Mouse (Mus musculus): ENCODE data around the gene Grb10.
A peak's percentile ranks its signal among the peaks of the same experiment; 100 is the strongest.

Grb10 gene

DNA sequence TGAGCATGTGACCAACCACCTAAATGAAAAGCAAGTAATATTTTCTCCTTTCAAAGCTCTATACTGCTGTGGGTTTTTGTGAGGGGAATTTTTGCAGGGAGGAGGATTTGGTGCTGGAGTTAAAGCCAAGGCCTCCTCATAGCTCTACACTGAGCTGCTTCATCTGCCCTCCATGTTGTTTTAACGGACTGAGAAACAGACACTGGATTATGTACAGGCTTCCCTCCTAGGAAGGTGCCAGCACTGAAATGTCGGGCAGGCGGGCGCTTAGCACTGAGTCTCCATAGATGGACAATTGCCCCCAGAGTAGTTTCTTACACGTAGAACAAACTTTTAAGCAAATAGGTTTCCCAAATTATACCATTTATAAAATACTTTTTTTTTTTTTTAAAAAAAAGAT lies 4.1 kb downstream of the Grb10 start:
- DNase-seq (ENCODE audit: low read depth, low spot score), result no peak

DNA sequence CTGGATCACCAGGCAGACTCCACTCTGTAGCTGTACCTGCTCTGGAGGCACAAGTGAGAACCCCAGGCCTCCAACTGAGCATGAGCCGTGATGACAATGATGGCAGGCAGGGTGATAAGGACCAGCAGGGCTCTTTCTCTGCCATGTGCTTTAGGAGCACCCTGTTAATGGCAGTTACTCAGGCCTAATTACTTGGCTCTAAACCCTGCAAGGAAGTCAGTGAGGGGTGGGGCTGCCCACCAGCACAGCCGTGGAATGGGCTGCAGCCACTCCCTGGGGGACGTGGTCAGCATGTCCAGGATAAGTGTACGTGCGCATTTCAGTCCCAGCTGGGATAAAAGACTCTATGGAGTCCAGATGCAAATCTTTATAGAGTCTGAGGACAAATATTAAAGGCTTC lies 5.7 kb downstream of the Grb10 start:
- DNase-seq (ENCODE audit: low read depth, low spot score), result no peak

DNA sequence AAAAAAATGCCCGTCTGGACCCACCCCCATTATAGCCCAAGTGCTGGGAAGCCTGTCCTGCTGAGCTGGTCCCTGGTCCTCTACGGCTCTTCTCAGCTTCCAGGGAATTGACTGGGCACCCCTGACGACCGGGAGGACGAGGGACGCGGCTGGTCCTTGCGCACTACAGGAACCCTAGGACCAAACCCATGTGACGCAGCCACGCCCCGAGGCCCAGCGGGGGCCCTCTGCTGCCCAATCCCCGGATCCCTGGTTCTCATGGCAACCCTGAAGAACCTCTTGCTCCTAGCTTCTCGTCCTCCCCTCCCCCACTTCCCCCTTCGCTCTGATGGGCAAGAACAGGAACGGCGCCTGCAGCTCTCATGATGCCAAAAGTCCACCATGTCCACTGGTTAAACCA lies 11.8 kb downstream of the Grb10 start:
- no peak for DNase-seq (ENCODE audit: low read depth, low spot score)

DNA sequence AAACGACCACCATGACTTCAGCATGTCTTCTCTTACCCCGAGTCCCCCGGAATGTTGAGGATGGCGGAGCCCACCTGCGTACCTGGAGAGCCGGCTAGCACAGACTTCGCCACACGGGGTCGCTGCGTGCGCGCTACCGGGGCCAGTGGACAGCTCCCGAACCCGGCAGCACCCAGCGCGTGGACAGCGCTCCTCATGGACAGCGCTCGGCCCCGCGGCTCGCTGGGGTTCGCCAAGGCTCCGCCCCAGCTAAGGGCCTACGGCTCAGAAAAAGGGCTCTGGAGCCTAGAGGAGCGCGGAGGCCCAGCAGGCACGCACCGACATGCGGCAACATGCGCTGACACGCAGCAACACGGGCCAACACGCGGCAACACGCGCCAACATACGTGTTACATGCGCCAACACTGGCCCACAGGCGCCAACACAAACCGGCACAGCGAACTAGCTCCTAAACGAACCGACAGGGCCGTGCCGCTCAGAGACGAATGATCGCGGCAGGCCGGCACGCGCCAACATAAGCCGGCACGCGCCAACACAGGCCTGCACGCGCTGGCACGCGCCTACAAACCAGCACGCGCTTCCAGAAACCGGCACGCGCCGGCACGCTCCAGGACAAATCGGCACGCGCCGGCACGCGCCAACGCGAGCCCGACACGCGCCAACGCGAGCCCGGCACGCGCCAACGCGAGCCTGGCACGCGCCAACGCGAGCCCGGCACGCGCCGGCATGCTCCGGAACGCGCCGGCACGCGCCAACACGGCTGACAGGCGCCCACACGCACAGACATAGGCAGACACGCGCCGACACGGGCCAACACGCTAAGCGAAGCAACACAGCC lies 12.5 kb downstream of the Grb10 start:
- DNase-seq (ENCODE audit: low read depth, low spot score), result no peak

DNA sequence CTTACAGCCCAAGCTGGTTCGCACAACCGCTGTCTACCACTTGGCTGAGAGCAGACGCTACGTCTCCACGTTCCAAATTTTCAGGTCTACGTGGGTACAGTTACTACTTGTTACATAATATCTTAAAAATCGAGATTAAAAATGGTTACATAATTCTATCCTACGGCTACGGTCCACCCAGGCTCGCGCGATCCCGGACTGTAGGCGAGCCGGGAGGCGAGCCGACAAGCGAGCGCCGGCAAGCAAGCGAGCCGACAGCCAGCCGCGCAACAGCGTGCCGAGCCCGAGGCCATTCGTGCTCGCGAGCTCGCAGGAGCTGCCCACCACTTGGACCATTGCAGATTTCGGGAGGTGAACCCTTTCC lies 13.1 kb downstream of the Grb10 start:
- no peak for DNase-seq (ENCODE audit: low read depth, low spot score)

DNA sequence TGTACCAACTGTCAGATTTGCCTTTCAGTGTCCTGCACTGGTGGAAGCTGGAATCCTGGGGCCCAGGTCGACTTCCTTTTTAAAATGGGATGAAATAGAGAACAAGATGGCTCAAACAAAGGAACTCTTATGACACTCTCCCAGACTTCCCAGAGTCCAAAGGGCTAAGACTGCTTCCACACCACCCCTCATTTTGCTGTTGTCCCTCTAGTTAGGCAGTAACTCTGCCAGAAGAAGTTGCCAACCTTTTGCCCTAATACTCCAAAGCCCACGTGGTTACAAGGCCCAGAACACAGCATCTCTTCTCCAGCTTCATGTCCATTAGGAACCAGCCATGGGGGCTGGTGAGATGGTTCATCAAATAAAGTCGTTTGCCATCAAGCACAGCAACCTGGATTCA lies 15.4 kb downstream of the Grb10 start:
- no peak for DNase-seq (ENCODE audit: low read depth, low spot score)

DNA sequence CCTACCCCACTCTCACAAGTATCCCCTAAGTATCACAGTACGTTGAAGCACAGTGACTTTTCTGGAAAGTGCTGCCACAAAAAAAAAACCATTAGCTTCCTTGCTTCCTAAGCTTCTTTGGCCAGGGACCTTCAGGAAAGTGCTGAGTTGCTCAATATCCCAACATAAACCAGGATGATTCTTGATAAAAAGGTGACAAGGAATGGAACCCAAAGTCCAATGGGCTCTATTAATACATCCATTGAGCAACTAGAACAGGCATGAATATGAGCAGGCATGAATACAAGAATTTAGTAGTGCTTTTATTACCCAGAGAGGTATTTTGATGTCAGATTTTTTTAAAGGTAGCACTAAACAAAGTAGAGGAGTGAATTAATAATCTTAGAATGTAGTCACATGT lies 18.8 kb downstream of the Grb10 start:
- no peak for DNase-seq (ENCODE audit: low read depth, low spot score)

DNA sequence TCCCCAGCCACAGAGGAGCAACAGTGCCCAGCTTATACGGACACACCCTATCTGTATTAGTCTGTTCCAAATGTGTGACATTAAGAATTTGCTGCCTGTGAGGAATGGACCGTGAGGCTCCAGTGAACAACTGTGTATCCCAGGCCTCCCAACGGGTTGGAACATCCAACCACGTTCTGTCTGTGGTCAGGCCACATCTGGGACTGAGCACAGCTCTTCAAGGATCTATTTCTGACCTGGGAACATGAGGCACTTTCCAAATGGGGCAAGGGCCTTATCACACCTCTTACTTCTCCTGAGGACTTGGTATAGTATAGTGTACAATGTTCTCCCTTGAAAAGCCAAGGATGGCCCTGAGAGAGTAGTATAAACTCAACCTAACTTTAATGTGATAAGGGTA lies 19.9 kb downstream of the Grb10 start:
- no peak for DNase-seq (ENCODE audit: low read depth, low spot score)

DNA sequence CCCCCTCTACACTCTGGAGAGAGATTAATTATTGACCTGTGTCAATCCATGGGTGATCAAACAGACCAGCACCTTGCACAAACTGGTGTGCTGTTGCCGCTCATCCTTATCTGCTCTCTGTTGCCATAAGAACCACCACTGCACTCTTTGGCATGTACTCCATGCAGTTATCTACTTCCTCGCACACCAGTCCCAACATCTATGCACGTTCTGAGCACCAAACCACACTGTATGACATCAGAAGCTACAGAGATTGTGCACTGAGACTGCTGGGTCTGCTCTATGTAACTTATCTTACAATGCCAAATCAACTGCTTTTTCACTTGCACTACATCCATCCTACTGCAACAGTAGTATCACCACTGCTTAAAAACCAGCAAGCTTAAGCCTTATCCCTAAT lies 28.4 kb downstream of the Grb10 start:
- DNase-seq (ENCODE audit: low read depth, low spot score), result no peak

DNA sequence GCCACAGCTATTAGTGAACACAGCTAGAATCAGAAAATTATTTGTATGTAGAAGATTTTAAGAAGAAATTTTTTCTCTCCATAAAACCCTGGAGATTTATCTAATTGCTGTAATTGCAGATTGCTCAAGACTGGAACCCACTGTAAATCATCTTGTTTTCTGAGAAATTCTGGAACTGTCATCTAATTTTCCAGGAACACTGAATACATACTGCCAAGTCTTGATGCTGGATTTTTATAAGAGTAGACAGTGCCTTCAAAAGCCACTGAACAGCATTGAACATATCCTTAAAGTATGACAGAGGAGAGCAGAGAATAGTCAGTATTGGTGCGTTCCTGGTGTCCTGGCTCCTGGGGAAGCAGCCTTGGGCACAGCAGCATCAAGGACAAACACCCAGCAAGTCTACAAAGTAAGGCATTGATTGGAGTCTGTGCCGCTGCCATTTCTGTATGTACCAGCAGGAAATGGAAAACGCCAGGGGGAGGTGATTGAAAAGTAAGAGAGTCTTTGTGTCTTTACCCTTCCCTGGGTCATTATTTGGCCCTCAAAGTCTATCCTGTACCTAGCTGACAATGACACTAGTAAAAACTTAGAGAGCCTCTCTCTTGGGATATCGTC lies 38.1 kb downstream of the Grb10 start:
- no peak for DNase-seq (ENCODE audit: low read depth, low spot score)

DNA sequence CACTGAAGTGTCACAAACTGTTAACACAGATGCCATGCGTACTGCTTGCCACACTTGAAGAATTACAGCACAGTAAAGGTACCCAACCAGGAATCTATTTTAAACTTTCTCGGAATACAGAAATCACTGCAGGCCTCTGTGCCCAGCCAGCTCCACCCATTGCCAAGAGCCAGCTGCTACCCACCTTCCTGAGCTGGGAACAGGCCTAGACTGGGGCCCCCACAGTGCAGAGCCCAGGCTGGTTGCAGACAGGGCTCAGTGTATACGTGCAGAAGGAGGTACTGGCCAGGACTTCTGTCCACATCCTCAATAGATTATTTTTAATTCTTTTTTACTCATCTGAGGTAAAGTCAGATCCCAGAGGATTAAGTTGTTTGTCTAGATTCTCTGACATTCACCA lies 39.6 kb downstream of the Grb10 start:
- DNase-seq (ENCODE audit: low read depth, low spot score), result no peak

DNA sequence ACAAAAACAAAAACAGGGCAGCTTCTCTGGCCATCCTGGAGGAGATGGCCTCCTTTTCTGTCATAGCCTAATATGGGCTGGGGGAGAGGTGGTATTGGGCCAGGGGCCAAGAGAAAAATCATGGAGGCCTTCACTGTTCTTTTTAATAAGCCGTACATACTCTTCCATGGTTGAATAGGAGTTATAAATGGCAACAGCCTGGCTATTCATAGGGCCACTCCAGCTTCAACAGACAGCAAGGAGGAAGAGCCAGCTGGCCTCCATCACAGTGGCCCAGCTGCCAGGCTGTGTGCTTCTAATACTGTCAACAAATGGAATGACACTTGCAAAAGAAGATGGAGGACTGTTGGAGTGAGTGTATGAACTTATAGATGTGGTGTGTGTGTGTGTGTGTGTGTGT lies 41.4 kb downstream of the Grb10 start:
- no peak for DNase-seq (ENCODE audit: low read depth, low spot score)

DNA sequence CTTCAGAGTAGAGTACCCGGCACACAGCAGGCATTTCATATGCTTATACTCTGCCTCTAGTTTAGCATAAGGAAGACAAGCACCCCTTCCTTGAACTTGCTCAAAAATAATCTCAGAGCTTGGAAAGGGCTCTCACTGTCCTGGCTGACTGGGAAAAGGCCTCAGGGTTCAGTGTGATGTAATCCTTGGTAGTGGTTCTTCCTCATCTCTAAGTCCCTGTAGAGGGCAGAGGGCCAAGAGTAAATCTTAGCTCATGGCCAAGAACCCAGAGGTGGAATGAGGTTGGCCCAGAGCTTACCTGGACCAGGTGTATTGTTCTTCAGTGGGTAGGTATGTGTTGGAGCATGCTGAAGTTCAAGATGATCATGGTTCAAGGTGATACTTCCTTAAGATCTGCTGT lies 43.1 kb downstream of the Grb10 start:
- DNase-seq (ENCODE audit: low read depth, low spot score), result no peak

DNA sequence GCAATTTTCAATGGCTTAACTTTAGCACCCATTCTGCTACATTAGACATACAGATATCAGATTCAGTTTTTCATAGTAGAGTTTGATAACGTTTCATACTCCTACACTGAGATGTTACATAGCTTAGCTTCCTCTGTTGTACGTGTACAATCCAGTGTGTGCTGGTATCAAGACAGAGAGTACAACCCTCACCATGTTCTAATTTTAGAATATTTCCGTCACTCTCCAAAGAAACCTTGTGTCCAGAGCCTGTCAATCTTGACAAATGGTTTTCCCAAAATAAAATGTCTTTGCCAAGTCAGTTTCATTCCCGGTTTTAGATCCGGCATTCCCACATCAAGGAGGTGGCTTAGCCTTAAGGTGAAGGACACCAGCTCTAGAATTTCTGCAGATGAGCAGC lies 44.7 kb downstream of the Grb10 start:
- DNase-seq (ENCODE audit: low read depth, low spot score), result no peak

DNA sequence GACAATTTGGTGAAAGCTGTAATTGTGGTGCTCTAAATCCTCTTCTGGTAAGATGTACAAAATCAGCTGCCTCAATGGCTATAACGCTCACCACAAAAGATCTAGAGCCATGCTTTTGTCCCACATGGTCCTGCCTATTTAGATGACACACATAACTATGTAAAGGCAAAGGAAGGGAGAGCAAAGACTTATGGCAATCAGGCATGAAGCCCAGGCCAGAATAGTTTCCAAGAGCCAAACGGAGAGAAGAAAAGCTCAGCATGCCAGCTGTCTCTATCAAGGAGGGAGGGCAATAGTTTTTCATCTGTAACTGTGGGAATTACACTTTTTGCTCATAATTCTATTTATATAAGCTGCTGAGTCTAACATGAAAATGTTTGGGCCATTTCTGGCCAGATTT lies 45.3 kb downstream of the Grb10 start:
- DNase-seq (ENCODE audit: low read depth, low spot score), result no peak

DNA sequence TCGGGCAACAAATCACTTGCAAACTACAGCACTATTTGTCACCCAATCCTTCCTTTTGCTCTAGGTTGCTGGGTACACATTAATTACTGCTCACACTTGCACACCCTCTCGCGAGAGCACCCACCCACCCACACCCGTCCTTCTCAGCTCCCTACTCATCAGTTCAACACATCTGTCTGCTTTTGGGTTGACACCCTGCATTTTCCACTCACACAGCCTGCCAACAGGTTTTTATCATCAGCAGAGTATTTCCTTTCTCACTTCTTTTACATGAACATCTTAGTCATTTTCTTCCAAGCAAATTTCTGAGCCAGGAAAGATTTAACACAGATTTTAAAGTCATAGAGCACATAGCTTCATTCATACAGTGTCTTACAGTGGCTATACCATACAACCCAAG lies 48.6 kb downstream of the Grb10 start:
- DNase-seq (ENCODE audit: low read depth, low spot score), result no peak

DNA sequence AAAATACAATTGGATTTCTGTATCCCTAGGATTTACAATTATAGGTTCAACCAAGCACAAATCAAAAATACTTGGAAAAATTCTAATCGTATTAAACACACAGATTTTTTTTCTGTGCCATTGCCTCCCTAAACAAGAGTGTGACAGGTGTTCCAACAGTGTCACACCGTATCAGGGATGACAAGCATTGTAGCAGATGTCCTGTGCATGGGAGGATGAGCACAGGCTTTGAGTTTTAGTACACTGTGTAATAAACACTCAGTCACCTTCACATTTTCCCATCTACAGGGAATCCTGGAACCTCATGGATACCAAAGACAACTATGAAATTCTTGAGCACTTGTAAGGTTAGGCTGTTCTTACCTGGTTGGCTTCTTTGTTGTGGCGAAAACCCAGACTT lies 51.2 kb downstream of the Grb10 start:
- no peak for DNase-seq (ENCODE audit: low read depth, low spot score)

DNA sequence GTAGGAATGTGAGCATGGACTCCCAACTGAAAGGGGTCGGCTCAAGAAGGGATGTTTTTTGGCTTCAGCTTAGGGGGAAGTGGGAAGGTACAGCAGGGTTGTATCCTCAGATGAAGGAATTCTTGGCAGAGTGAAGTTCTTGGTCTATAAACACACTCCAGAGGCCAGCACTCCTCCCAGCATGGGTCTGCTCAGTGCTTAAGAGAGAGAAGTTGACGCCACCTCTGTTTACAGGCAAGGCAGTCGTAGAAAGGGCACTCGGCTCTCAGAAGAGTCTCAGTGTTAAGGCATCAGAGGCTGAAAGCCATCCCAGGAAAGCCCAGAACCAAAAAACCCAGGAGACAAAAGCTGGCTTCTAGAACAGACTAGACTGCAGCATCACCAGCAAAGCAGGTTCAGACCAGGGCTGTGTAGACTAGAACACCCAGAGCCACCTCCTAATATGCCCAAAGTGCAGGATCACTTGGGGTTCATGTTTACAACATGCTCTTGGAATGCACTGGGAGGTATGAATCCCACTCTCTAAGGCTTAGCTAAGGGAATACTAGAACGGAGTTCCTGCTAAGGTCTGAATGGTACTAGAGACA lies 59.8 kb downstream of the Grb10 start:
- DNase-seq (ENCODE audit: low read depth, low spot score), result no peak

DNA sequence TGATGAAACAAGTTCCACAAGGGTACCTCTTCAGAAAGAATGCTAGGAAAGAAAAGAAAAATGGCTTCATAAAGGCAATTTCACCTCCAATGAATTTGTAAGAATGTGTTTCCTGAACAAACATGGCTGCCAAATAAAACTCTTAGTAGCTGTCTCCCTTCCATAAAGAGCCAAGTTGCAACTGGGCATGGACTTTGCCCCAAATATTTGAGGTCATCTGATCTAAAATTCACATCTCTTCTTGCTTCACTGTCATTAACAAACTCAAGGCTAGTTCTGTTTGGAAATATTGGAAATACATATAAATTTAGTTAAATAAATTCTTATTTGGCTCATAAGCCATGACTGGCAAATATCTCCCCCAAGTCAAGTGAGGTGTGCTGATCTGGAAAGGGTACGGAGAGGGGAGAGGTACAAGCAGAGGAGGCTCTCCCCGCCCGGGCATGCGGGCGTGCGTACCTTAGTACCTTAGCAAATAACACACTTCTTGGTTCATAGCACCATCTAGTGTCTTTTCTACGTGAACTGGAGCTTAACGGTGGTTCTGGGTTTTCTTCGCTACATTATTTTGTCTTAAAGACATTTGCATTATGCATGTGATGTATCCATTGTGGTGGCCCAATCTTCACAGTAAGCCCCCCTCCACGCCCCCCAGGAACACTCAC lies 63.8 kb downstream of the Grb10 start:
- no peak for DNase-seq (ENCODE audit: low read depth, low spot score)

DNA sequence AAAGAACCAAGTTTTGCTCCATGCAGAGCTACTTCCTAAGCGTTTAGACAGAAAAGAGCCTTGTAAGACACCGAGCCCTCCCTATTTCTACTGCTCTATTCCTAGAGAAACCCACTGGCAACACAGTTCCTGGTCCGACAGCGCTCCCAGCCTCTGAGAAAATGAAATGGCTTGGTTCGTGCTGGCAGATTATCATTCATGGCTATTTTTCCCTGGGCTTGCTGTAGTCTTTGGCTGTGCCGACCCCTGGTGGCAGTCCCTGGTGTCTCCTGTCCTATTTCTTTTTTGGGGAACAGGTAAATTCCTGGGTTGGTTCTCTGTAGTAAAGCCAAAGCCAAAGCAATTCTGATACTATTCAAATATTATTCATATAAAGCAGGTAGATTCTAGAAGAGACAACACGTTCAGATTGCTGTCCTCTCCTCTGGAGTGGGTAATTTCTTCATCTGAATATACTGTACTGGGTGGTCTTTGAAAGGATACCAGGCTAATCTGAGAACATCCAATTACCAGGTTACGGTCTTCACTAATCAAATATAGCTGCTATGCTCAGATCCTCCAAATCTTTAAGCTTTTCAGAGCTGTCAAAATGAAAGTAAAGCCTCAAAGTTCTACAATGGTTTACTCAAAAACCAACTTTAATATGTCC lies 65.0 kb downstream of the Grb10 start:
- peak; percentile 51 for DNase-seq (ENCODE audit: low read depth, low spot score)

DNA sequence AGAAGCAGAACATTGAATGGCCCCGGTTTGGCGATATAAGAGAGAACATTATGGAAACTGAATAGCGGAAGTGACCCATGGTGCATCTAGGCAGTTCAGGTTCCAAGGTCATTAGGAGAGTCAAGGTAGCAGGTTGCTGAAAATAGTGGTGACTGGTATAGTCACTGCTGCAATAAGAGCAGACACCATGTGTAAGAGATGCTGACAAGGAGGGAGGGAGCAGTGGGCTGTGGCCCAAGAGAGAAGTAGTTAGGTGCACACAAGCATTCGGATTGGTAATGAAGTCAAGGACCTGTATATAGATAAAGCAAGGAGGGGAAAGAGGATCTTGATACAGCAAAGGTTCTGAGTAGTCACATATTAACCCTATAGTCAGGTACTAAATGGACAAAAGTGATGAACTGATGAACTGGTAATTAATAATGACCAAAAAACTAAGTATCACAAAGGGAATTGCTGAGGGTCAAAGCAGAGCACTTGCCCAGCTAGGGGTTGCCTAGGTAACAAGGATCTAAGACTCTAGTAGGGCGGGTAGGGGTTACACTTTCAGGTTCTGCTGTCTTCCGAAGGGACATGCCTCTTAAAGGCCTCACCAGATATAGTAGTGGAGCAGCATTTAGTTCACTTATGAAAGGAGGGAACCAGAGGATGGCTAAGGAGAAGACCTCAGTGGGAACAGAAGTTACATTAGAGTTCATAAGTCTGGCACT lies 65.9 kb downstream of the Grb10 start:
- no peak for DNase-seq (ENCODE audit: low read depth, low spot score)

DNA sequence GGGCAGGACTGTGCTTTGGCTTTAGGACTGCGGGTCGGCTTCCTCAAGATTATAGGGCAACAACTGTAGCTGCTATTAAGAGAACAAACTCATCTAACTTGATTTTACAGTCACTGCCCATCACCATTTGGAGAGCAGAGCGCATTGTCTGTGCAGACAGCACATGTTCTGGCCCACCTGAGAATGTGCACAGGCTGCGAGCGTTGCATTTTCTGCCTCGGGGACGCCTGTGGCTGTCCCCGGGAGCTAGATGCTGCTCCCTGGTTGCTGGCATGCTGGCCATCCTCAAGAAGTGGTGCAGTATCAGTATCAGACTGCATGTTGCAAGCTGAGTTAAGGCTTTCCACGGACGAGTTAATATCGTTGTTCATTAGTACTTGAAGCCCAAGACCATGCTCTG lies 68.2 kb downstream of the Grb10 start:
- no peak for DNase-seq (ENCODE audit: low read depth, low spot score)
